Mouse (Mus musculus) hematopoietic multipotent progenitor cell, adult 10-12 weeks (in vitro differentiated cells): ENCODE data around the gene Hdhd3. TPM values are rescaled to one million over a fixed set of nuclear protein-coding genes. Genes with fewer than 3 reads are reported as not detected.

Experiments
- polyA plus RNA-seq: library from polyadenylated mRNA; stranded (reverse); fragments of >175 nt; gene quantifications from 2 replicates; pipeline ENCODE4 v1.2.3, GENCODE M21; 2012; ENCODE audit warnings: low replicate concordance

Hdhd3 gene
- 0.45 and 2.9 TPM in 2 replicates for polyA plus RNA-seq

GRCm38 (mm10) chr4:62503374-62503970 is at the start of gene Hdhd3:
Gene Hdhd3, minus strand, starts transcription at chr4:62503467.

GRCm38 (mm10) chr4:62524651-62525488 is 21.6 kb upstream of the Hdhd3 start, which contains the start of the genes Pole3 and 4933430I17Rik:
Gene Pole3, minus strand, starts transcription at chr4:62525068.
Gene 4933430I17Rik, plus strand, starts transcription at chr4:62525369.

GRCm38 (mm10) chr4:62519849-62520233 is 16.6 kb upstream of the Hdhd3 start, which contains the start of gene Alad:
Gene Alad, minus strand, starts transcription at chr4:62519918.

GRCm38 (mm10) chr4:62479937-62480708 is 23.1 kb downstream of the Hdhd3 start, which contains the start of gene Bspry:
Gene Bspry, plus strand, starts transcription at chr4:62480053.

GRCm38 (mm10) chr4:62470598-62471051 is 32.6 kb downstream of the Hdhd3 start, which contains the start of gene Wdr31:
Gene Wdr31, minus strand, starts transcription at chr4:62470896.

Other genes starting within 250 kb of the Hdhd3 start
- gene Slc31a2, start 240.9 kb downstream of the Hdhd3 start, polyA plus RNA-seq, result 1.5 and 1.8 TPM in 2 replicates
- gene Fkbp15, start 142.9 kb downstream of the Hdhd3 start, polyA plus RNA-seq, result 27.5 and 38.7 TPM in 2 replicates
- gene Slc31a1, start 142.7 kb downstream of the Hdhd3 start, polyA plus RNA-seq, result 0.66 and 1.5 TPM in 2 replicates
- 3.3 and 25.3 TPM in 2 replicates for gene Cdc26, start 94.8 kb downstream of the Hdhd3 start, polyA plus RNA-seq
- 2.5 TPM in 2 replicates for gene Prpf4, start 94.7 kb downstream of the Hdhd3 start, polyA plus RNA-seq
- 0.56 TPM in 1 of 2 replicates, not detected in the other for gene Rnf183, start 68.2 kb downstream of the Hdhd3 start, polyA plus RNA-seq
- 0.48 TPM in 1 of 2 replicates, not detected in the other for gene Wdr31, start 32.6 kb downstream of the Hdhd3 start, polyA plus RNA-seq
- 1.7 and 4.5 TPM in 2 replicates for gene Bspry, start 23.4 kb downstream of the Hdhd3 start, polyA plus RNA-seq
- 80.4 and 309 TPM in 2 replicates for gene Alad, start 16.5 kb upstream of the Hdhd3 start, polyA plus RNA-seq
- gene Pole3, start 21.6 kb upstream of the Hdhd3 start, polyA plus RNA-seq, result 9.5 and 15.9 TPM in 2 replicates
- not detected in 2 replicates for gene 4933430I17Rik, start 21.9 kb upstream of the Hdhd3 start, polyA plus RNA-seq
- 278 and 880 TPM in 2 replicates for gene Rgs3, start 56.4 kb upstream of the Hdhd3 start, polyA plus RNA-seq